Mouse (Mus musculus) midbrain, embryonic 10.5 days (tissue): ENCODE measurements around the gene Ifitm10. TPM values are rescaled to one million over a fixed set of nuclear protein-coding genes. Genes with fewer than 3 reads are reported as not detected.
A peak's percentile ranks its signal among the peaks of the same experiment; 100 is the strongest.
"Not testable (repeated sequence)": the region's sequence is repeated elsewhere in the genome, so short reads cannot be mapped to it uniquely, and the experiment has no call there.

Experiments used
- DNase-seq: peaks from one replicate; pipeline ENCODE4 v3.0.0-alpha.2; 2017; ENCODE audit warnings: low spot score
- H3K27ac ChIP-seq: fragments of 300-500 bp; sonication (generic); replicated peaks from 2 replicates; pipeline ENCODE4 v1.5.1; 2016; ENCODE audit warnings: mild to moderate bottlenecking
- H3K27me3 ChIP-seq: fragments of 300-500 bp; sonication (generic); 2 replicates; pipeline ENCODE4 v1.6.1; 2016; ENCODE audit warnings: low read depth, mild to moderate bottlenecking; ENCODE audit not compliant: poor library complexity, severe bottlenecking
- H3K36me3 ChIP-seq: fragments of 300-500 bp; sonication (generic); 2 replicates; pipeline ENCODE4 v1.6.1; 2016; ENCODE audit warnings: mild to moderate bottlenecking, moderate library complexity
- H3K4me1 ChIP-seq: fragments of 300-500 bp; sonication (generic); 2 replicates; pipeline ENCODE4 v1.6.1; 2016
- H3K4me3 ChIP-seq: fragments of 300-500 bp; sonication (generic); 2 replicates; pipeline ENCODE4 v1.5.1; 2016; ENCODE audit warnings: mild to moderate bottlenecking, moderate library complexity
- H3K9me3 ChIP-seq: fragments of 300-500 bp; sonication (generic); replicated peaks from 2 replicates; pipeline ENCODE4 v1.6.1; 2016; ENCODE audit warnings: mild to moderate bottlenecking
- WGBS: fragments of 180-500 bp; shearing (Covaris S2); methylation state at CpG from one replicate; pipeline ENCODE4 v1.1.7; 2016; 5-methylcytosine and 5-hydroxymethylcytosine counted together
- polyA plus RNA-seq: library from polyadenylated mRNA; unstranded; fragments of >200 nt; fragmentation: Nextera tagmentation; extraction: Ambion mirVana; gene quantifications from 2 replicates; pipeline ENCODE4 v1.2.1, GENCODE M21; 2016

The Ifitm10 gene
- polyA plus RNA-seq, 1 experiment from 2014 or later = 0.41 TPM

- no peaks in the 10 kb centered on the region for H3K9me3 ChIP-seq
- DNase-seq = no peak
- H3K36me3 ChIP-seq = no peaks in the 10 kb centered on the region
- 0 out of 2 replicates have a peak, but pooled peaks cover under 1% of the 10 kb centered on the region for H3K27me3 ChIP-seq
- no peak overlapping the region for H3K4me3 ChIP-seq
- no peak overlapping the region for H3K27ac ChIP-seq
- H3K4me1 ChIP-seq = no peaks in the 10 kb centered on the region
These were observed 78.1 kb downstream of the Ifitm10 start for GRCm38 (mm10) chr7:142295418-142295817.

GRCm38 (mm10) chr7:142293851-142294250 lies 79.7 kb downstream of the Ifitm10 start:
- H3K27ac ChIP-seq, H3K36me3 ChIP-seq, H3K4me3 ChIP-seq, H3K9me3 ChIP-seq, H3K27me3 ChIP-seq, H3K4me1 ChIP-seq: not testable (repeated sequence)
- 2% methylated on average over 2 of the region's 2 CpGs for WGBS
- DNase-seq = peak; percentile 34

GRCm38 (mm10) chr7:142285910-142286612 lies 87.5 kb downstream of the Ifitm10 start:
- peaks cover 43% of the 10 kb centered on the region for H3K27me3 ChIP-seq
- WGBS = 82% methylated on average over 9 of the region's 9 CpGs
- not testable (repeated sequence) for H3K36me3 ChIP-seq, DNase-seq, H3K9me3 ChIP-seq, H3K27ac ChIP-seq, H3K4me3 ChIP-seq
- H3K4me1 ChIP-seq = peaks cover 21% of the 10 kb centered on the region

- peaks cover 44% of the 10 kb centered on the region for H3K27me3 ChIP-seq
- H3K27ac ChIP-seq = peak overlapping the region; percentile 89
- WGBS = 21% methylated on average over 23 of the region's 23 CpGs
- peak overlapping the region; percentile 67 for H3K4me3 ChIP-seq
- DNase-seq = peak; percentile 48
- H3K9me3 ChIP-seq = no peaks in the 10 kb centered on the region
- peaks cover 21% of the 10 kb centered on the region for H3K4me1 ChIP-seq
- H3K36me3 ChIP-seq = no peaks in the 10 kb centered on the region
These were observed 88.3 kb downstream of the Ifitm10 start for GRCm38 (mm10) chr7:142285130-142285835.

- Histone ChIP-seq H3K9me3 (no peaks in the 10 kb centered on the region), H3K4me1 (peaks cover 21% of the 10 kb centered on the region)
- under 1% methylated on average over 19 of the region's 19 CpGs for WGBS
These were observed 88.9 kb downstream of the Ifitm10 start for GRCm38 (mm10) chr7:142284615-142285080.

GRCm38 (mm10) chr7:142284023-142284591 lies 89.4 kb downstream of the Ifitm10 start:
- H3K27me3 ChIP-seq = peaks cover 48% of the 10 kb centered on the region
- peak overlapping the region; percentile 67 for H3K4me3 ChIP-seq
- H3K9me3 ChIP-seq = no peaks in the 10 kb centered on the region
- no peaks in the 10 kb centered on the region for H3K36me3 ChIP-seq
- H3K27ac ChIP-seq = peak overlapping the region; percentile 89
- peaks cover 21% of the 10 kb centered on the region for H3K4me1 ChIP-seq
- peak; percentile 77 for DNase-seq
- WGBS = under 1% methylated on average over 38 of the region's 38 CpGs

More at GRCm38 (mm10) chr7:142284615-142285080, 88.9 kb downstream of the Ifitm10 start:
- Histone ChIP-seq H3K4me3 (peak overlapping the region; percentile 67), H3K27ac (peak overlapping the region; percentile 89), H3K36me3 (no peaks in the 10 kb centered on the region), H3K27me3 (peaks cover 48% of the 10 kb centered on the region)
- peak; percentile 93 for DNase-seq

GRCm38 (mm10) chr7:142282847-142283246 lies 90.7 kb downstream of the Ifitm10 start:
- H3K9me3 ChIP-seq, DNase-seq, H3K27ac ChIP-seq, H3K36me3 ChIP-seq, H3K4me3 ChIP-seq: not testable (repeated sequence)
- WGBS = 3% methylated on average over 2 of the region's 2 CpGs
- Histone ChIP-seq H3K27me3 (peaks cover 48% of the 10 kb centered on the region), H3K4me1 (peaks cover 21% of the 10 kb centered on the region)

GRCm38 (mm10) chr7:142279291-142279690 lies 94.3 kb downstream of the Ifitm10 start:
- not testable (repeated sequence) for H3K9me3 ChIP-seq, DNase-seq
- 57% methylated on average over 1 of the region's 1 CpGs for WGBS

GRCm38 (mm10) chr7:142278183-142278582 lies 95.4 kb downstream of the Ifitm10 start:
- DNase-seq = peak; percentile 52
- not testable (repeated sequence) for H3K36me3 ChIP-seq, H3K27ac ChIP-seq, H3K9me3 ChIP-seq, H3K4me3 ChIP-seq, H3K4me1 ChIP-seq
- WGBS = 2% methylated on average over 3 of the region's 3 CpGs
- H3K27me3 ChIP-seq = peaks cover 21% of the 10 kb centered on the region

More at GRCm38 (mm10) chr7:142279291-142279690, 94.3 kb downstream of the Ifitm10 start:
- H3K27ac ChIP-seq, H3K4me3 ChIP-seq, H3K36me3 ChIP-seq: not testable (repeated sequence)
- Histone ChIP-seq H3K27me3 (peaks cover 28% of the 10 kb centered on the region), H3K4me1 (peaks cover 13% of the 10 kb centered on the region)

Other genes with a start within 250 kb of the Ifitm10 start
- not detected in 2 replicates for gene Gm39115, start 237.7 kb downstream of the Ifitm10 start, polyA plus RNA-seq
- gene Gm45337, start 229.1 kb downstream of the Ifitm10 start, polyA plus RNA-seq = not detected in 2 replicates
- not detected in 2 replicates for gene Gm29735, start 216.6 kb downstream of the Ifitm10 start, polyA plus RNA-seq
- not detected in 2 replicates for gene Gm4553, start 208.0 kb downstream of the Ifitm10 start, polyA plus RNA-seq
- not detected in 2 replicates for gene Krtap5-2, start 197.7 kb downstream of the Ifitm10 start, polyA plus RNA-seq
- not detected in 2 replicates for gene Gm10153, start 183.4 kb downstream of the Ifitm10 start, polyA plus RNA-seq
- gene Krtap5-3, start 172.4 kb downstream of the Ifitm10 start, polyA plus RNA-seq = not detected in 2 replicates
- gene Gm7579, start 161.9 kb downstream of the Ifitm10 start, polyA plus RNA-seq = not detected in 2 replicates
- gene Krtap5-5, start 143.8 kb downstream of the Ifitm10 start, polyA plus RNA-seq = not detected in 2 replicates
- gene Gm40460, start 132.7 kb downstream of the Ifitm10 start, polyA plus RNA-seq = not detected in 2 replicates
- gene Gm2431, start 115.4 kb downstream of the Ifitm10 start, polyA plus RNA-seq = not detected in 2 replicates
- gene Gm4559, start 99.4 kb downstream of the Ifitm10 start, polyA plus RNA-seq = not detected in 2 replicates
- not detected in 2 replicates for gene Krtap5-1, start 76.6 kb downstream of the Ifitm10 start, polyA plus RNA-seq
- not detected in 2 replicates for gene Krtap5-4, start 70.2 kb downstream of the Ifitm10 start, polyA plus RNA-seq
- 0.75 TPM in 1 of 2 replicates, not detected in the other for gene Gm49369, start 8.9 kb upstream of the Ifitm10 start, polyA plus RNA-seq
- 145 and 171 TPM in 2 replicates for gene Ctsd, start 14.3 kb upstream of the Ifitm10 start, polyA plus RNA-seq
- gene Syt8, start 61.1 kb upstream of the Ifitm10 start, polyA plus RNA-seq = 0.34 TPM in 1 of 2 replicates, not detected in the other
- gene Tnni2, start 68.1 kb upstream of the Ifitm10 start, polyA plus RNA-seq = 0.52 and 1.5 TPM in 2 replicates
- gene Lsp1, start 87.1 kb upstream of the Ifitm10 start, polyA plus RNA-seq = 14.2 and 15.0 TPM in 2 replicates
- gene Tnnt3, start 125.1 kb upstream of the Ifitm10 start, polyA plus RNA-seq = 1.9 TPM in 2 replicates
- gene Mrpl23, start 158.9 kb upstream of the Ifitm10 start, polyA plus RNA-seq = 15.8 and 20.3 TPM in 2 replicates